Mouse (Mus musculus): Measurements from ENCODE around the gene Gm20547.

DNA sequence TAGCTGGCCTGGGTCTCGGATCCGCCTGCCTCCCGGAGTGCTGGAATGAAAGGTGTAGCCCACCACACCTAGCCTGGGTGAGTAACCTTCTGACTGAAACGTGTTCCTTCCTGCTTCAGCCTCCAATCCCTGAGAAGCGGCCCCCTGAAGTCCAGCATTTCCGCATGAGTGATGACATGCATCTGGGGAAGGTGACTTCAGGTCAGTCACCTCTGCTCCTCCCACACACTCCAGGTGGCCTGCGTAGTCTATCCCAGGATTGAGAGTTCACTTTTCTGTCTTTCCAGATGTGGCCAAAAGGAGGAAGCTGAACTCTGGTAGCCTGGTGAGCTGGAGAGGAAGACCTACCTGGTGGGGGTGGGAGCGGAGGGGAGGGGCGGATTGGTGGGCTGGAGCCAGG is 21.1 kb upstream of the Gm20547 start:
- TF ChIP-seq CTCF (IDR thresholded peaks at IDR 0.05; ENCODE audit: low read depth, low read length) (no peak), POLR2A (IDR thresholded peaks at IDR 0.05; ENCODE audit: extremely low read depth, insufficient read depth, low read length) (no peak)
